Comparison of ENCODE assay signal across 8 mouse cellular contexts in genomic region chr10:77623639-77624400, GRCm38 (mm10). TPM values are rescaled to one million over a fixed set of nuclear protein-coding genes. Genes with fewer than 3 reads are reported as not detected.
DNase-seq lines count a peak whose midpoint lies in the region; ATAC-seq and TF ChIP-seq lines count a peak whose summit lies in the region.

No protein-coding gene starts in this region.

- no peak overlapping the region for H3K4me3 ChIP-seq in liver, adult 2 months (ENCODE audit: insufficient read depth, low read depth, low read length)
- H3K4me3 ChIP-seq in embryonic facial prominence, embryonic 15.5 days (replicated peaks) = peak overlapping the region; percentile 72
- H3K4me3 ChIP-seq in limb, embryonic 10.5 days = peak overlapping the region; percentile 93
- peak overlapping the region; percentile 94 for H3K4me3 ChIP-seq in neural tube, embryonic 15.5 days (replicated peaks)

- no peak overlapping the region for H3K9ac ChIP-seq in liver, adult 2 months (ENCODE audit: low read depth, low read length)
- H3K9ac ChIP-seq in embryonic facial prominence, embryonic 15.5 days = 0 out of 2 replicates have a peak overlapping the region, but pooled peaks have one; percentile 9
- H3K9ac ChIP-seq in neural tube, embryonic 15.5 days (replicated peaks) = peak overlapping the region; percentile 99; the same call in 1 of the 2 replicates

- ATAC-seq in embryonic facial prominence, embryonic 15.5 days (ENCODE audit: insufficient number of reproducible peaks, low FRiP score, low TSS enrichment, low read depth) = no peak
- no peak for ATAC-seq in neural tube, embryonic 15.5 days (ENCODE audit: low FRiP score)

- H3K79me2 ChIP-seq in liver, adult 2 months (ENCODE audit: control insufficient read depth, insufficient read depth, low read length) = peaks cover 24% of the 10 kb centered on the region

- peak overlapping the region; percentile 35; the same call in 1 of the 2 replicates for H3K27ac ChIP-seq in liver, adult 2 months (replicated peaks; ENCODE audit: insufficient read depth, low read depth, low read length)
- H3K27ac ChIP-seq in embryonic facial prominence, embryonic 15.5 days (replicated peaks) = peak overlapping the region; percentile 92
- H3K27ac ChIP-seq in limb, embryonic 10.5 days = no peak overlapping the region
- 0 out of 2 replicates have a peak overlapping the region, but pooled peaks have one; percentile 94 for H3K27ac ChIP-seq in neural tube, embryonic 15.5 days (replicated peaks)

- H3K36me3 ChIP-seq in liver, adult 2 months (ENCODE audit: control insufficient read depth, insufficient read depth, low read length) = no peaks in the 10 kb centered on the region
- H3K36me3 ChIP-seq in embryonic facial prominence, embryonic 15.5 days = no peaks in the 10 kb centered on the region; the same call in 1 of the 2 replicates
- peaks cover 27% of the 10 kb centered on the region for H3K36me3 ChIP-seq in limb, embryonic 10.5 days
- no peaks in the 10 kb centered on the region for H3K36me3 ChIP-seq in neural tube, embryonic 15.5 days

- no peak for DNase-seq in liver, adult 2 months (ENCODE audit: extremely low read depth, low read depth, low spot score)
- DNase-seq in liver = no peak
- no peak for DNase-seq in limb, embryonic 10.5 days (ENCODE audit: low spot score)
- DNase-seq in T-cell, adult 2 months (ENCODE audit: low spot score) = no peak
- DNase-seq in right cerebral cortex, adult 18-20 months = no peak
- DNase-seq in thymus, postnatal 4 days = no peak

- H3K27me3 ChIP-seq in liver, adult 2 months (ENCODE audit: control insufficient read depth, insufficient read depth, low read length) = no peaks in the 10 kb centered on the region
- H3K27me3 ChIP-seq in embryonic facial prominence, embryonic 15.5 days = no peaks in the 10 kb centered on the region
- no peaks in the 10 kb centered on the region for H3K27me3 ChIP-seq in limb, embryonic 10.5 days (ENCODE audit: low read depth, poor library complexity, severe bottlenecking)
- H3K27me3 ChIP-seq in neural tube, embryonic 15.5 days (replicated peaks) = no peaks in the 10 kb centered on the region

- 65% methylated on average over 10 of the region's 10 CpGs for WGBS in liver, adult 2 months
- 86% methylated on average over 10 of the region's 10 CpGs for WGBS in embryonic facial prominence, embryonic 15.5 days
- WGBS in limb, embryonic 10.5 days = 92% methylated on average over 10 of the region's 10 CpGs
- WGBS in neural tube, embryonic 15.5 days = 88% methylated on average over 10 of the region's 10 CpGs

- TF ChIP-seq POLR2A in liver, adult 2 months (IDR thresholded peaks at IDR 0.05; ENCODE audit: extremely low read depth, insufficient read depth, low read length) = no peak

- no peaks in the 10 kb centered on the region for H3K9me3 ChIP-seq in embryonic facial prominence, embryonic 15.5 days (replicated peaks)
- no peaks in the 10 kb centered on the region for H3K9me3 ChIP-seq in limb, embryonic 10.5 days (replicated peaks)
- no peaks in the 10 kb centered on the region for H3K9me3 ChIP-seq in neural tube, embryonic 15.5 days (replicated peaks)

- H3K4me1 ChIP-seq in liver, adult 2 months (ENCODE audit: control insufficient read depth, insufficient read depth, low read length) = peaks cover 29% of the 10 kb centered on the region
- H3K4me1 ChIP-seq in embryonic facial prominence, embryonic 15.5 days = peaks cover 37% of the 10 kb centered on the region
- H3K4me1 ChIP-seq in limb, embryonic 10.5 days = peaks cover 23% of the 10 kb centered on the region
- H3K4me1 ChIP-seq in neural tube, embryonic 15.5 days = peaks cover 50% of the 10 kb centered on the region

- TF ChIP-seq CTCF in liver, adult 2 months (IDR thresholded peaks at IDR 0.05; ENCODE audit: low read depth, low read length) = no peak

- peak overlapping the region; percentile 66 for H3K4me2 ChIP-seq in embryonic facial prominence, embryonic 15.5 days (replicated peaks)
- peak overlapping the region; percentile 81 for H3K4me2 ChIP-seq in neural tube, embryonic 15.5 days

RNA-seq across cellular contexts. Expression of gene Ube2g2, which starts 1.7 kb away (rescaled TPM):
- total RNA-seq in liver, adult 2 months (2014; rRNA removed) = 21.6 and 22.3 TPM in 2 replicates
- 30.4 and 34.2 TPM in 2 replicates for polyA plus RNA-seq in liver, adult 2 months (2012; rRNA removed)
- polyA plus RNA-seq in embryonic facial prominence, embryonic 15.5 days (2015; fragmentation: Nextera tagmentation; extraction: Ambion mirVana) = 92.2 and 102 TPM in 2 replicates
- polyA plus RNA-seq in limb, embryonic 10.5 days (2016; fragmentation: Nextera tagmentation; extraction: Ambion mirVana) = 98.4 and 104 TPM in 2 replicates
- polyA plus RNA-seq in neural tube, embryonic 15.5 days (2015; fragmentation: Nextera tagmentation; extraction: Ambion mirVana) = 77.1 and 79.6 TPM in 2 replicates

RNA-seq across cellular contexts. Expression of gene Gm49325, which starts 17.8 kb away (rescaled TPM):
- 0.47 TPM in 1 of 2 replicates, not detected in the other for total RNA-seq in liver, adult 2 months (2014; rRNA removed)
- not detected in 2 replicates for polyA plus RNA-seq in liver, adult 2 months (2012; rRNA removed)
- polyA plus RNA-seq in embryonic facial prominence, embryonic 15.5 days (2015; fragmentation: Nextera tagmentation; extraction: Ambion mirVana) = 3.1 TPM in 1 of 2 replicates, not detected in the other
- 1.6 and 1.7 TPM in 2 replicates for polyA plus RNA-seq in limb, embryonic 10.5 days (2016; fragmentation: Nextera tagmentation; extraction: Ambion mirVana)
- 1.4 and 2.4 TPM in 2 replicates for polyA plus RNA-seq in neural tube, embryonic 15.5 days (2015; fragmentation: Nextera tagmentation; extraction: Ambion mirVana)

RNA-seq across cellular contexts. Expression of gene Sumo3, which starts 17.9 kb away (rescaled TPM):
- total RNA-seq in liver, adult 2 months (2014; rRNA removed) = 59.6 and 108 TPM in 2 replicates
- polyA plus RNA-seq in liver, adult 2 months (2012; rRNA removed) = 170 and 226 TPM in 2 replicates
- polyA plus RNA-seq in embryonic facial prominence, embryonic 15.5 days (2015; fragmentation: Nextera tagmentation; extraction: Ambion mirVana) = 323 and 339 TPM in 2 replicates
- polyA plus RNA-seq in limb, embryonic 10.5 days (2016; fragmentation: Nextera tagmentation; extraction: Ambion mirVana) = 400 and 420 TPM in 2 replicates
- 275 and 286 TPM in 2 replicates for polyA plus RNA-seq in neural tube, embryonic 15.5 days (2015; fragmentation: Nextera tagmentation; extraction: Ambion mirVana)

RNA-seq across cellular contexts. Expression of gene Pttg1ip, which starts 42.3 kb away (rescaled TPM):
- total RNA-seq in liver, adult 2 months (2014; rRNA removed) = 146 and 168 TPM in 2 replicates
- 218 and 238 TPM in 2 replicates for polyA plus RNA-seq in liver, adult 2 months (2012; rRNA removed)
- polyA plus RNA-seq in embryonic facial prominence, embryonic 15.5 days (2015; fragmentation: Nextera tagmentation; extraction: Ambion mirVana) = 135 and 136 TPM in 2 replicates
- 64.0 and 73.7 TPM in 2 replicates for polyA plus RNA-seq in limb, embryonic 10.5 days (2016; fragmentation: Nextera tagmentation; extraction: Ambion mirVana)
- polyA plus RNA-seq in neural tube, embryonic 15.5 days (2015; fragmentation: Nextera tagmentation; extraction: Ambion mirVana) = 73.9 and 91.7 TPM in 2 replicates
